Mouse (Mus musculus) liver, postnatal 0 days (tissue): Measurements from ENCODE around the gene Armc3.

Experiments
- CTCF ChIP-seq: sonication (generic); IDR thresholded peaks from 2 replicates; pipeline ENCODE4 v1.5.1; 2016; ENCODE audit warnings: antibody characterized with exemption, low read depth
- EP300 ChIP-seq: IDR thresholded peaks from 2 replicates; pipeline ENCODE4 v1.6.1; 2016; ENCODE audit warnings: antibody characterized with exemption, low read depth, mild to moderate bottlenecking

GRCm38 (mm10) chr2:19199366-19199853 lies 308 bp downstream of the Armc3 start:
- no peak for TF ChIP-seq CTCF
- TF ChIP-seq EP300: no peak
